Mouse (Mus musculus): ENCODE results near the gene Ddx31. TPM values are rescaled to one million over a fixed set of nuclear protein-coding genes. Genes with fewer than 3 reads are reported as not detected.
A peak's percentile ranks its signal among the peaks of the same experiment; 100 is the strongest.

The Ddx31 gene
- polyA plus RNA-seq, 1 experiment = 3.4 TPM

- no peak for TF ChIP-seq CTCF (conservative IDR thresholded peaks at IDR 0.05; ENCODE audit: insufficient read depth, insufficient read length, low read depth, low read length)
- no peak for TF ChIP-seq POLR2A (IDR thresholded peaks at IDR 0.05; ENCODE audit: low read depth, low read length)
- peak; percentile 19 for DNase-seq
- 0 out of 2 replicates have a peak overlapping the region, but pooled peaks have one; percentile 21 for H3K27ac ChIP-seq (ENCODE audit: insufficient read depth, low read depth, low read length)
- H3K4me3 ChIP-seq (ENCODE audit: insufficient read depth, low read depth, low read length) = peak overlapping the region; percentile 98
- H3K4me1 ChIP-seq (ENCODE audit: control insufficient read depth, insufficient read depth, low read length) = peaks cover 6% of the 10 kb centered on the region; the same call in 1 of the 2 replicates
- no peaks in the 10 kb centered on the region for H3K36me3 ChIP-seq (ENCODE audit: control insufficient read depth, insufficient read depth, low read length)
- WGBS = under 1% methylated on average over 53 of the region's 53 CpGs
- H3K27me3 ChIP-seq (replicated peaks; ENCODE audit: control insufficient read depth, insufficient read depth, low read length) = no peaks in the 10 kb centered on the region
These were observed 545 bp upstream of the Ddx31 start for GRCm38 (mm10) chr2:28839501-28840221.

- Histone ChIP-seq H3K4me3 (ENCODE audit: insufficient read depth, low read depth, low read length) (no peak overlapping the region), H3K27me3 (replicated peaks; ENCODE audit: control insufficient read depth, insufficient read depth, low read length) (no peaks in the 10 kb centered on the region), H3K27ac (ENCODE audit: insufficient read depth, low read depth, low read length) (no peak overlapping the region), H3K4me1 (ENCODE audit: control insufficient read depth, insufficient read depth, low read length) (peaks cover 6% of the 10 kb centered on the region; the same call in 1 of the 2 replicates), H3K36me3 (ENCODE audit: control insufficient read depth, insufficient read depth, low read length) (no peaks in the 10 kb centered on the region; the same call in 1 of the 2 replicates)
- TF ChIP-seq CTCF (conservative IDR thresholded peaks at IDR 0.05; ENCODE audit: insufficient read depth, insufficient read length, low read depth, low read length) (no peak), POLR2A (IDR thresholded peaks at IDR 0.05; ENCODE audit: low read depth, low read length) (no peak)
- no peak for DNase-seq
- WGBS = 71% methylated on average over 3 of the region's 3 CpGs
These were observed 1.8 kb downstream of the Ddx31 start for GRCm38 (mm10) chr2:28842042-28842441.

- Histone ChIP-seq H3K36me3 (ENCODE audit: control insufficient read depth, insufficient read depth, low read length) (peaks cover 2% of the 10 kb centered on the region; the same call in 1 of the 2 replicates), H3K27ac (ENCODE audit: insufficient read depth, low read depth, low read length) (no peak overlapping the region), H3K4me1 (ENCODE audit: control insufficient read depth, insufficient read depth, low read length) (no peaks in the 10 kb centered on the region), H3K27me3 (replicated peaks; ENCODE audit: control insufficient read depth, insufficient read depth, low read length) (no peaks in the 10 kb centered on the region), H3K4me3 (ENCODE audit: insufficient read depth, low read depth, low read length) (no peak overlapping the region)
- no peak for TF ChIP-seq CTCF (conservative IDR thresholded peaks at IDR 0.05; ENCODE audit: insufficient read depth, insufficient read length, low read depth, low read length)
- no peak for DNase-seq
- 70% methylated on average over 2 of the region's 2 CpGs for WGBS
These were observed 8.7 kb downstream of the Ddx31 start for GRCm38 (mm10) chr2:28848879-28849278.

GRCm38 (mm10) chr2:28852594-28852993 is 12.4 kb downstream of the Ddx31 start:
- DNase-seq = no peak
- no peak for TF ChIP-seq POLR2A (IDR thresholded peaks at IDR 0.05; ENCODE audit: low read depth, low read length)
- no peak for TF ChIP-seq CTCF (conservative IDR thresholded peaks at IDR 0.05; ENCODE audit: insufficient read depth, insufficient read length, low read depth, low read length)
- Histone ChIP-seq H3K27ac (ENCODE audit: insufficient read depth, low read depth, low read length) (no peak overlapping the region), H3K4me1 (ENCODE audit: control insufficient read depth, insufficient read depth, low read length) (no peaks in the 10 kb centered on the region), H3K27me3 (replicated peaks; ENCODE audit: control insufficient read depth, insufficient read depth, low read length) (no peaks in the 10 kb centered on the region), H3K4me3 (ENCODE audit: insufficient read depth, low read depth, low read length) (no peak overlapping the region), H3K36me3 (ENCODE audit: control insufficient read depth, insufficient read depth, low read length) (peaks cover 2% of the 10 kb centered on the region; the same call in 1 of the 2 replicates)
- WGBS = 94% methylated on average over 3 of the region's 3 CpGs

- Histone ChIP-seq H3K27me3 (replicated peaks; ENCODE audit: control insufficient read depth, insufficient read depth, low read length) (no peaks in the 10 kb centered on the region), H3K36me3 (ENCODE audit: control insufficient read depth, insufficient read depth, low read length) (no peaks in the 10 kb centered on the region; the same call in 1 of the 2 replicates)
- TF ChIP-seq CTCF (conservative IDR thresholded peaks at IDR 0.05; ENCODE audit: insufficient read depth, insufficient read length, low read depth, low read length) (no peak), POLR2A (IDR thresholded peaks at IDR 0.05; ENCODE audit: low read depth, low read length) (no peak)
These were observed 15.6 kb downstream of the Ddx31 start for GRCm38 (mm10) chr2:28855773-28856172.

GRCm38 (mm10) chr2:28859303-28859702 is 19.1 kb downstream of the Ddx31 start:
- no peak for DNase-seq
- TF ChIP-seq CTCF (conservative IDR thresholded peaks at IDR 0.05; ENCODE audit: insufficient read depth, insufficient read length, low read depth, low read length) = no peak
- TF ChIP-seq POLR2A (IDR thresholded peaks at IDR 0.05; ENCODE audit: low read depth, low read length) = no peak
- no peaks in the 10 kb centered on the region for H3K27me3 ChIP-seq (replicated peaks; ENCODE audit: control insufficient read depth, insufficient read depth, low read length)
- H3K36me3 ChIP-seq (ENCODE audit: control insufficient read depth, insufficient read depth, low read length) = peaks cover 2% of the 10 kb centered on the region; the same call in 1 of the 2 replicates
- 91% methylated on average over 4 of the region's 4 CpGs for WGBS
- no peak overlapping the region for H3K27ac ChIP-seq (ENCODE audit: insufficient read depth, low read depth, low read length)
- H3K4me3 ChIP-seq (ENCODE audit: insufficient read depth, low read depth, low read length) = no peak overlapping the region
- no peaks in the 10 kb centered on the region for H3K4me1 ChIP-seq (ENCODE audit: control insufficient read depth, insufficient read depth, low read length)

More at GRCm38 (mm10) chr2:28855773-28856172, 15.6 kb downstream of the Ddx31 start:
- DNase-seq = no peak
- no peak overlapping the region for H3K4me3 ChIP-seq (ENCODE audit: insufficient read depth, low read depth, low read length)
- no peaks in the 10 kb centered on the region for H3K4me1 ChIP-seq (ENCODE audit: control insufficient read depth, insufficient read depth, low read length)
- 89% methylated on average over 2 of the region's 2 CpGs for WGBS
- H3K27ac ChIP-seq (ENCODE audit: insufficient read depth, low read depth, low read length) = no peak overlapping the region

- no peak for DNase-seq
- H3K36me3 ChIP-seq (ENCODE audit: control insufficient read depth, insufficient read depth, low read length) = peaks cover 2% of the 10 kb centered on the region; the same call in 1 of the 2 replicates
- 96% methylated on average over 8 of the region's 8 CpGs for WGBS
These were observed 20.6 kb downstream of the Ddx31 start for GRCm38 (mm10) chr2:28860678-28861423.

More at GRCm38 (mm10) chr2:28860678-28861423, 20.6 kb downstream of the Ddx31 start:
- H3K27ac ChIP-seq (ENCODE audit: insufficient read depth, low read depth, low read length) = no peak overlapping the region
- H3K4me1 ChIP-seq (ENCODE audit: control insufficient read depth, insufficient read depth, low read length) = no peaks in the 10 kb centered on the region
- H3K4me3 ChIP-seq (ENCODE audit: insufficient read depth, low read depth, low read length) = no peak overlapping the region
- no peaks in the 10 kb centered on the region for H3K27me3 ChIP-seq (replicated peaks; ENCODE audit: control insufficient read depth, insufficient read depth, low read length)
- TF ChIP-seq POLR2A (IDR thresholded peaks at IDR 0.05; ENCODE audit: low read depth, low read length) (no peak), CTCF (conservative IDR thresholded peaks at IDR 0.05; ENCODE audit: insufficient read depth, insufficient read length, low read depth, low read length) (no peak)

Data from kidney, adult 2 months (tissue).